Mouse (Mus musculus) yolk sac, embryonic 10.5 days (tissue): Measurements from ENCODE around the gene Mmp19.
"Not testable (repeated sequence)": the region's sequence is repeated elsewhere in the genome, so short reads cannot be mapped to it uniquely, and the experiment has no call there.

ENCODE experiments used
- DNase-seq: peaks from one replicate; pipeline ENCODE4 v3.0.0-alpha.2; 2017; ENCODE audit warnings: low spot score

Mmp19 gene

DNA sequence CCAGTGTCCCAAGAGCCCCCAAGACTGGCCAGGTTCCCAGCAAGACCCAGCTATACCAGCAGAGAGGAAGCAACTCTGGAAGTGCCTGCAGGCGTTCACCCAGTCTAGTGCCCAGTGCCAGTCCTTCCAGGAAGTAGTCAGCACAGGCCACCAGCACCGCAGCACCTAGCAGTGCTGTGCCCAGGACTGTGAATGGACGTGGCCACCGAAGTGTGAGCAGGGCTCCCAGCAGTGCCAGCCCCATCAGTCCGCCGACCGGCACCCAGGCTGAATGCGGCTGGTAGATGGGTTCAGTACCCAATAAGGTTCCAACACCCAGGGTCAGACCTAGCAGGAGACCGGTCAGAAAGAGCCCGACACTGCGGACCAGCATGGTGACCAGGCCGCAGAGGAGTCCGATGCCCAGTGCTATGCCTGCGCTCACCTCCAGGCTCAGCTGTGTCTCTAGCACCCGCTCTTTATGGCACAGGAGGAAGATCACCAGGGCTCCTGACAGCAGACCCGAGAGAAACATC, 11.3 kb downstream of the Mmp19 start:
- no peak for DNase-seq

DNA sequence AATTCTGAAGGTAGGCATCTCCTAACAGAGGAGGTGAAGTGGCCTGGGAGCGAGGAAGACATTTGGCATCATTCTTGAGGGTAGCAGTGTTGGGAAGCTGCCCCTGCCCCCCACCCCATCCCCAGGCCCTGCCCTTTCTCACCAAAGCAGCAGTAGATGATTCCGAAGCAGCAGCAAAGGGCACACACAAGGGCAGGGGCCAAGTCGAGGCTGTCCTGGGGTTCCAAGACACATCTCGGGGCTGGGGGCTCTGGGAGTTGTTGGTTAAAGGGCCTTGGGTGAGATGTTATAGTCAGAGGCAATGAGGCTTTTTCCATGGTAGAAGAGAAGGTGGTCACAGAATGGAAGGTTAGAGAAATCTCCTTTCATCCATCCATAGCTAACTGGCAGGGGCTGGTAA, 12.2 kb downstream of the Mmp19 start:
- DNase-seq, result no peak

DNA sequence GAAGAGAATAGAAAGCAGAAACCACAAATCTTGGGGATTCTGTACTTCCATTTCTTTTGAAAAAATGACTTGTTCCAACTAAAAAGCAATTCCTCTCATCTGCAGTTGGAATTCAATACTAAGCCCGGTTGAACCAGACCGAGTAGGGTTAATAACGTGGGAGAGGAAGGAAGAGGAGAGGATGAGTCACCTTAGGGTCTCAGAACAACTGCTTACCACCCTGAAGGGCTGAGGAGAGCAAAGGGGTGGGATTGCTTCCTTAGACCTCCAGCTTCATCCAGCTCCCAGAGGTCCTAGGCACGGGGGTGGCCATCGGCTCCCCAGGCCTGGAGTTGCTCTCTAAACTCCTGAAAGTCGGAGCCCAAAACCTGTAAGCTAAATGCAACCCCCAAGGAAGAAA, 12.7 kb downstream of the Mmp19 start:
- no peak for DNase-seq

DNA sequence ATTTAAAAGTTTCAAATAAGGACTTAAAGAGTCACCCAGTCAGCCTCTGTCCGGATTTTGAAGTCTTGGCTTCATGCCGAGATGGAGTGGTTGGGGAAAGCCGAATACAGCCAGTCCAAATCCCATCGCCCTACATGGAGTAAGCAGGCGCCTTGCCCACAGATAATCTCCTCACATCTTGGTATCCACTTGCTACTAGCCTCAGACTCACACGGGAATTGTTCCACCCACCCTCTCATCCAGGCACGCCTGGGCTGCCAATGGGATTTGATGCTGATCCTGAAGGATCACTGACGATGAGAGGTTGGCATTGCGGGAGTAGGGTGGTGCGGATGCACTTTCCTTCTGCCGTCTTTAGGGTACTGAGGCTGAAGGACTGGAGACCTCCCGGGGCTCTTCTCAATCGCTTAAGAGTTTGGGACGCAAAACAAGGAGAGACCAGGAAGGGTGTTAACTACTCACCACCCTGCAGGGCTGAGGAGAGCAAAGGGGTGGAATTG, 13.1 kb downstream of the Mmp19 start, which contains the start of gene Dnajc14:
Dnajc14 (plus strand) TSS at position 292 of the 500 bp plus-strand sequence.
- peak; percentile 35 for DNase-seq

DNA sequence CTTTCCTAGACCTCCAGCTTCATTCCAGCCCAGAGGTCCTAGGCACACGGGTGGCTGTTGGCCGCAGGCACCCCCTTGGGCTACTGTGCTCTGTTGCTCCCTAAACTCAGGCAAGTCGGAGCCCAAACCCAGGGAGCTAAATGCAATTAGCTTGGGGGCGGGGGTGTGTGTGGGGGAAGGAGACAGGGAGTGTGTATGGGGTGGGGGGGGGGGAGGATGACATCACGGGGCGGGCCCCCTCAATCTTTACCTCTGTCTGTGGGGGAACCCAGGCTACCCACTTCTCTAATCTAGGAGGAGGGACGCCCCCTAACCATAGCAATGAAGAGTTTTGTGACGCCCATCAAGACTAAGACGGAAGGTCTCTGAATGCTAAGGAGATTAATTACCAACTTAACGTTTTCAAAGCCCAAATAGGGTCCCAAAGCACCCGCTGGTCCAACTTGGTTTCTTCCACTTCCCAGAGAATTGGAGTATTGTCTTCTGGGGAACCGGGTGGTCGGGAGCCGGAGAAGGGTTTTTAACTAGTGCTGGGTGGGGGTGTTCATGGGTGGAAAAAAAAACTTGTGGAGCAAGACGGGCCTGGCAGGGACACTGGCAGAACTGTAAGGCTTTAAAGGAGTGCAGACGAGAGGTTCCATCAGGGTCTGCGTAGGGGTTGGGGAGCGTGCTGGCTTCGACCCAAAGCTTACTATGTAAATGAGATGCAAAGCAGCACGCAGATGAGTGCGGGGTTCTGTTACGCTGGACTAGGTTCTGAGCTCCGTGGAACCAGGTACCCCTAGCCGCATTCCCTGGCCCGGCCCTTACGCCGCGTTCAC, 13.8 kb downstream of the Mmp19 start, which contains the start of gene Tmem198b:
Tmem198b (minus strand) TSS at position 100 of the 821 bp plus-strand sequence.
- DNase-seq, result peak; percentile 78

DNA sequence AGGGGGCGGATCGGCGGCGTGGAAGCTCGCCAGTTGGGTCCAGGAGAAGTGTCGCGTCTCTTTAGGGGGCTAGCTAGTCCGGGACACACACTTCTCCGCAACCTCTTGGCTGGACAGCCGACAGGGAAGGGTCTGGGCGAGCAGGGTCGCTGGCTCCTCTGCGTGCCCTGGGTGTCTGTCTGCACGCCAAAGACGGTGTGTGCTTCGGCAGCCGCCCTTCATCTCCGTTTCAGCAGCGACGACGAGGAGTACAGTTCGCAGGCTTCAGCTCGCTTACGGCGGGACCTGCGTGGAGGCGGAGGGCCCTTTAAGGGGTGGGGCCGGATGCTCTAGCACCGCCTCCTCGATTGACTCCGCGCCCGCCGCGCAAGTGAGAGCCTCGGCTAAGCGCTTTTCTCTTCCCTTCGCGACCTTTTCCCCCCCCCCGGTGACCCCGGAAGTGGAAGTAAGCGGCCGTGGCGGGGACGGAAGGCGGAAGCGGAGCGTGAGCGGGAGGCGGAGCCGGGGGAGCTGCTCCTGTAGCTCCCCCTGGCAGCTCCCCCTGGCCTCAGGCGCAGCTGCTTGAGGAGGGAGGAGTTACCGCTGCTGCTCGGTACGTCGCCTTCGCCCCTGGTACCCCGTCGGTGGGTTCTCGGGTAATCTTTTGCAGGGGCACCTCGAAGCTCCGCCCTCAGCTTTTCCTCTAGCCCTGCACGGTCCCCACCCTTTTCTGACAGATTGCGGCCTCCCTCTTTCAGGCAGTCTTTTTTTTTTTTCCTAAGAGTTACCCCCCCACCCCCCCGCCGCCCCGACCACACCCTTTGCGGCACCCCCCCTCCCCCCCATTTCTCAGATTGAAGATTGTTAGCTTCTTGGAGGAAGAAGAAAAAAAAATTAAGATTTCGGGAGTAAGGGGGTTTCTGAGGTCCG, 14.6 kb downstream of the Mmp19 start:
- peak; percentile 98 for DNase-seq

DNA sequence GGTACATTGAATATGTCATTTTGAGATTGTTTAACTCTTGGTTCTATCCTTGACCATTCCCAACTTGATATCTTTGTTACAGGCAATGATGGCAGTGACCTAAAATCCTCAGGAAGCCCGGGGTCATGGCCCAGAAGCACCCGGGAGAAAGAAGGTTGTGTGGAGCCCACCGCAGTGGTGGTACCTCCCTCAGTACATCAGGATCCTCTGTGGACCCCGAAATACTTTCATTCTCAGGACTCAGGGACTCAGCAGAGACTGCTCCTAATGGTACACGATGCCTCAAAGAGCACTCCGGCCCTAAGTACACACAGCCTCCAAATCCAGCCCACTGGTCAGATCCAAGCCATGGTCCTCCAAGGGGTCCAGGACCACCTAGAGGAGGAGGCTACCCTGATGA, 15.4 kb downstream of the Mmp19 start:
- no peak for DNase-seq

DNA sequence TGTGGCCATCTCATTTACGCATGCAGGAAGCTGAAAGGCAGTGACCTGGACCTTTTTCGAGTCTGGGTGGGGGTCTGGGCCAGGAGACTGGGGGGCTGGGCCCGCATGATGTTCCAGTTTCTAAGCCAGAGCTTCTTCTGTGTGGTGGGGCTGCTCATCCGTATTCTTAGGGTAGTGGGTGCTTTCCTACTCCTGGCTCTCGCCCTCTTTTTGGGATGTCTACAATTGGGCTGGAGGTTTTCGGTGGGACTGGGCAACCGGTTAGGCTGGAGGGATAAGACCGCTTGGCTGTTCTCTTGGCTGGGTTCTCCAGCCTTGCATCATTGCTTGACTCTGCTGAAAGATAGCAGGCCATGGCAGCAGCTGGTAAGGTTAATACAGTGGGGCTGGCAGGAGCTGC, 16.3 kb downstream of the Mmp19 start:
- DNase-seq, result no peak

DNA sequence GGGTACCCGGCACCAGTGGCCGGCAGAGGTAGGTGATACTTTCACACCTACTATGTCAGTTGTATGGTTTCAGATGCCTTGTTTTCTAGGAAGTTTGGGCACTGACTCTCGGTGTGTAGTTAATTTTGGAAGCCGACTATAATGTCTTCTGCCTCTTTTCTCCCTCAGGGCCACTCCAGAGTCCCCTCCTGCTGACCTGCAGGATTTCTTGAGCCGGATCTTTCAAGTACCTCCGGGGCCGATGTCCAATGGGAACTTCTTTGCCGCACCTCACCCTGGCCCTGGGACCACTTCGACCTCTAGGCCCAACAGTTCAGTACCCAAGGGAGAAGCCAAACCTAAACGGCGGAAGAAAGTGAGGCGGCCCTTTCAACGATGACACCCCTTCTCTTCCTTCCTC, 26.3 kb downstream of the Mmp19 start, which contains the start of gene Sarnp:
Sarnp (plus strand) TSS at position 301 of the 400 bp plus-strand sequence.
- no peak for DNase-seq

DNA sequence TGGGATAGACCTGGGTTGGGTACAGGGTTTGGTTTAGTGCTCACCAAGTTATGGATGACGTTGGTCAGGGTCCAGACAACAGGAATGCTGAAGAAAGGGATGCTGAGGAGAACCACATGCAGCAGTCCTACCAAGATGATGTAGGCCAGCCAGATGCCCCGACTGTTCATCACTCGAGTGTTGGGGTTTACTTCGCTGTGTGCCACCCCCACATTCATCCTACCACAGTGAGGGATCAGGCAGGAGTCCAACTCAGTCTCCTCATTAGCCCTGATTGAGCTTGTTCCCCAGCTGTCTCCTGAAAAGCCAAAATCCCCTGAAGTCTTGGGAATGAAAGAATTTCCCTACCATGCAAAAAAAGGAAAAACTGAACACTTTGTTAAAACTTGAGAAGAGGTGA, 29.5 kb downstream of the Mmp19 start:
- no peak for DNase-seq

DNA sequence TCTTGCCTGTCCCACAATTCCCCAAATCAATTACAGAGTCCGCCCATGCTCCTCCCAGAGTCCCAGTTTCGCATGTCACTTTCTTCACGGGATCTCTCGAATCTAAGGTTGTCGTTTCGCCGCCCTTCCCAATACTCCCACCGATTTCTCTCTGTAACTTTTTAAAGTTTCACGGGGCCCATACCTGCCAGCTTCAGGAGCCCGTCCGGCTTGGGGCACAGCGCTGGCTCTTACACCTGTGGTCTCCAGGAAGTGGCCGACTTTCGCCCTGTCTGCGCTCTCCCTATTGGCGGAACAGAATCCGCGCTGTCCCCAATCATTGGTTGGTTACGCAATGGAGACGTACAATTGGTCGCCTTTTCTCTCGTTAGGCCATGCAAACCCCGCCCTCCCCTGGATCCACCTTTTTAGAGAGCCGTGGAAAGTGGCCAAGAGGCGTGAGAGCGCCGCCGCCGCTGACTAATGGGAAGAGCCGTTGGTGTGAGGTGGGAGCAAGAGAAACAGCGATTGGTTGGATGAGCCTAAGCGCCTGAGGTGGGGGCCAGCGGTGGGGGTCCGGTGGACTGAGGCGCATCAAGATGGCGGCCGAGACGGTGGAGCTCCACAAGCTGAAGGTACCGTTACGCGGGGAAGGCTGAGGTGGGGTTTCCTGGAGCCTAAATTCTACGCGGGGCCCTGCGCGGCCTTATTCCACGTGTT, 30.8 kb downstream of the Mmp19 start, which contains the start of gene Ormdl2:
Ormdl2 (minus strand) TSS at position 288 of the 699 bp plus-strand sequence.
- peak; percentile 99 for DNase-seq

DNA sequence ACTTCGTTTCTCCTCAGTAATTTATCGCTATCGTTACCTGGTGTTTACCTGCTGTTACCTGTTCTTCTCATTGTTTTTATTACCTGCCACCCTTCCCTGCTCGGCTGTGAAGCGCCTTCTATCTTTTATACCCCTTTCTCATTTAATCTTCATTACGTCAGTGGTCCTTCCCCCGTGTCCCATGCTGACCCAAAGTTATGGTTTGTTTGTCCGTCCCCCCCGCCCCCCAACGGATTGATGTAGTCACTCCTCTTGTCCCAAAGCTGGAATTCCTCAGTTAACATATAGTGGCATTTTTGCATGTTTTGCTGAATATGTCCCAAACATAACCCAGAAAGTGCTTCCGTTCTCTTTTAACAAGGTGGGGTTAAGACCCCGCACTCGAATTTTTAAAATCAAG, 31.4 kb downstream of the Mmp19 start:
- DNase-seq, result no peak

DNA sequence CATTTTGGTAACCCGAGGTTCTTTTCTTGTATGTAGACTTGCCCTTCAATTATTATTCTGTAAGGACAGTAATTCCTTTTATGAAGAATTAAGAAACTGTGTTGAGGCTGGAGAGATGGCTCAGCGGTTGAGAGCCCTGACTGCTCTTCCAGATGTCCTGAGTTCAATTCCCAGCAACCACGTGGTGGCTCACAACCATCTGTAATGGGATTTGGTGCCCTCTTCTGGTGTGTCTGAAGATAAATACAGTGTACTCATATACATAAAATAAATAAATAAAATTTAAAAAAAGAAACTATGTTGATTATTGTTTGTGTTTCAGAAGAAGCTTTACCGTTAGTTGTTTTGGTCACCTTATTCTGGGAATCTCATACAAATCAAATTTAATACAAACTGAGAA, 32.4 kb downstream of the Mmp19 start:
- not testable (repeated sequence) for DNase-seq

DNA sequence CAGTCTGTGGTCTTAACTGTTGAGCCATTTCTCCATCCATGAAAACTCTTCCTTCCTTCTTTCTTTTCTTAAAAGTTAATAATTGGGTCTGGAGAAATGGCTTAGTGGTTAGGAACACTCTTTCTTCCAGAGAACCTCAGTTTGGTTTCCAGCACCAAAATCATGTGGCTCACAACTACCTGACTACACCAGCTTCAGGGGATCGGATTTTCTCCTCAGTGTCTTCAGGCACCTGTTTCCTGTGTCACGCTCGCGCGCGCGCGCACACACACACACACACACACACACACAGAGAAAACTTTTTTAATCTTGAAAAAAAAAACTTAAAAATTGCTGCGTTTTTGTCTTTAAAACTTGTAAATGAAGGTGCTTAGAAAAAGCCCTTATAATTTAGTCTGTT, 33.1 kb downstream of the Mmp19 start:
- DNase-seq, result no peak

DNA sequence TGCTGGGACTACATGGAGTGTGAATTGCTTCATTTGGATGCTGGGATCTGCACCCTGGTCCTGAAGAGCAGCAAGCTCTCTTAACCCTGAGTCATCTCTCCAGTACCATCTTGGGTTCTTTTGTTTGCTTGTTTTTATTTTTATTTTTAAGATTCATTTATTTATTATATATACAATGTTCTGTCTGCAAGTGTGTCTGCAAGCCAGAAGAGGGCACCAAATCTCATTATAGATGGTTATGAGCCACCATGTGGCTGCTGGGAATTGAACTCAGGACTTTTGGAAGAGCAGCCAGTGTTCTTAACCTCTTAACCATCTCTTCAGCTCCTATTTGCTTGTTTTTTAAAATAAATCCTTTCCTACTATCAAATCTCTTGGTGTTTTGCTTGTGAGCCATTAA, 46.7 kb downstream of the Mmp19 start:
- no peak for DNase-seq

DNA sequence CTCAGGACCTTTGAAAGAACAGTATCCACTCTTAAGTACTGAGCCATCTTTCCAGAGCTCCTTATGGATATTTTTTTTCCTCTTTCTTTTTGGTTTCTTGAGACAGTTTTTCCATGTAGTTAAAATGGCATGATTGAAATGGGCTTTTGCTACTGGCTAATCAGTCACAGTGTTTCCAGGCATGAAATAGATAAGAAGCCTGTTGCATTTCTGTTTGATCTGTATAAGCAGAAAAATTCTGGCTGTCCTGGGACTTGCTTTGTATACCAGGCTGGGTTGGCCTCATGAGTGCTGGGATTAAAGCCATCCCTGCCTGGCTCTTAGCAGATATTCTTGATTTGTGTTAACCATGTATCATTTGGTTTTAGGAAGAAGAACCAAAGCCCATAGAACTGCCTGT, 48.7 kb downstream of the Mmp19 start:
- DNase-seq, result no peak

DNA sequence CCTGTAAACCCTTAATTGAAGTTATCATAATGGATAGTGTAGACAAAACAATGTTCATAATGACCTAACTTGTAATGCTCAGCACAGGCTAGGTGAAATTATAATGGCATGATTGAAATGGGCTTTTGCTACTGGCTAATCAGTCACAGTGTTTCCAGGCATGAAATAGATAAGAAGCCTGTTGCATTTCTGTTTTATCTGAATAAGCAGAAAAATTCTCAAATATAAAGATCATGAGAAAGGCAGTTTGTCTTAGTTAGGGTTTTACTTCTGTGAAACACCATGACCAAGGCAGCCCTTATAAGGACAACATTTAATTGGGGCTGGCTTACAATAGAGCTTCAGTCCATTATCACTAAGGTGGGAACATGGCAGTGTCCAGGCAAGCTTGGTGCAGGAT, 49.9 kb downstream of the Mmp19 start:
- no peak for DNase-seq

DNA sequence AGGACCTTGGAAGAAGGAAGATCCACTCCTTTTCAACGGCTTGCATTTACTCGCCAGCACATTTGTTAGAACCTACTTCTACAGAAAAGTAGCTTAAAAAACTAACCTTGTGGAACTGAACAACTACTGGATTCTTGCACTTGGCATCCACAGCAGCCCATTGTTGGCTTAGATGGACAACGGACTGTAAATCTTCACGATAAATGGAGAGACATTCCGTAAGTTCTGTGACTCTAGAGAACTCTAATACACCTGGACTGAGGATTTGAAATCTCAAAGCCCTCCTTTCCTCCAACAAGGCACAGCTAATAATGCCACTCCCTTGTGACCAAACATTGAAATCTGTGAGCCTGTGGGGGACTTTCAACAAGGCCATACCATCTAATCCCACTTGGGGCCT, 52.5 kb downstream of the Mmp19 start:
- no peak for DNase-seq

DNA sequence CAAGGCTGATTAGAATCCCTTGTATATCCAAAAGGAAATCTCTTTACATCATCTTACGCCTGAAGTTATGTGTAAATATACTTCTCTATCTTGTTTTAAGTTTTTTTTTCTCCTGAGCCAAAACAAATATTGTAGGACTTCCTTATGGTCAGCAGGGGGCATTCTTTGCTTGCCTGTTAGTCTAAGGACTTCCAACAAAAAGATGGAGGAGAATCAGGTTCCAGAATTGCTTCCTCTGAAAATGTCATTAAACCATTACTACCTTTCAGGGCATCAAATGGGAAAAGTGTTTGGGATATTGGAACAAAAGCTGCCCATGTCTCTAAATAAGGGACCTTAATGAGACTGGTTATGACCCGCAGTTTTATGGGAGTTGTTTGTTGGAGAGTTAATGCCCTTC, 54.8 kb downstream of the Mmp19 start:
- no peak for DNase-seq

DNA sequence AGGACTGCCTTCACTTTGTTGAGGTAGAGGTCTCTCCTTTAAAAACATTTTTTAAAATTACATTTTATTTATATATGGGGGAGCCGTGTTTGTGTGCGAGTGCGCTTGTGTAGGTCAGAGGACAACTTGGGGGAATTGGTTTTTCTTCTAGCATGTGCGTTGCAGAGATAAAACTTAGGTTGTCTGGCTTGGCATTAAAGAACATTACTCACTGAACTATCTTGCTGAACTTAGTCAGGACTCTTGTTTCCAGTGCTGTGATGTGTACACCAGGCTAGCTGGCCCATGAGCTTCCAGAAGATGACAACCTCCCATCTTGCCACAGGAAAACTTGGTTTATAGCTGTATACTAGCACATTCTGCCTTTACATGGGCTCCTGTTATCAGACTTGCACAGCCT, 56.0 kb downstream of the Mmp19 start:
- no peak for DNase-seq

DNA sequence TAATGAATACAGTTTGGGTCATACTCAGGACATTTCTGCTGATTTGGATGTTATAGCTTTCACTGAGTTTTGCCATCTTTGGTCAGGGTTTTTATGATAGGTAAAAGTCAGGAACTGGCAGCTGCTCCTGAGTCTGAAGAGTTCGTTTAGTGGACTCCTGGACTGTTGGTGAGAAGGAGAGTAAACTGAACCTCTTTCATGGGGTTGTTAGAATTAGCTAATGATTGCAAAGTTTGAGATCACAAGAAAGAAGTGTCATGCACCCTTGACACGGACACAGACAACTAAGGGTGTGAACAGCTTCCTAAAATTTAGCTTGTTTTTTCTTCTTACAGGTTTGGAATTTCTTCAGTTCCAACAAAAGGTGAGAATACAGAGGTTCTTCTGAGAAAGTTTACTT, 57.7 kb downstream of the Mmp19 start:
- peak; percentile 29 for DNase-seq

DNA sequence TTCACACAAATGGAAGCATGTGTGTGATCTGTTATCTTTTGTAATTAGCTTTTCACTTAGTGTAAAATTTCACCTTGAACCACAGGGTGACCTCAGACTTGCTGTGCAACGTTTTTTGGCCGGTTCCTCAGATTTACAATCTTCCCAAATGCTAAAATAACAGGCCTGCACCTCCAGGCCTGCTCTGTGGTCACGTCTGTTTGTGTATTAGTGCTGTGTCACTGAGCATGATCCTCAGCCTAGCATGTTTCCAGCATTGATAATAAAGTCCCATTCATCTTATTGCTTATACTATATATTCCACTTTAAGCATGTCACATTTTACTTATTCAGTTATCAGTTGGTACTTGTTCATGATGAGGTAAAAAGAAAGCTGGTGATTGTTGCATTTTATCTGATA, 59.6 kb downstream of the Mmp19 start:
- no peak for DNase-seq
